In the genomic region with DNA sequence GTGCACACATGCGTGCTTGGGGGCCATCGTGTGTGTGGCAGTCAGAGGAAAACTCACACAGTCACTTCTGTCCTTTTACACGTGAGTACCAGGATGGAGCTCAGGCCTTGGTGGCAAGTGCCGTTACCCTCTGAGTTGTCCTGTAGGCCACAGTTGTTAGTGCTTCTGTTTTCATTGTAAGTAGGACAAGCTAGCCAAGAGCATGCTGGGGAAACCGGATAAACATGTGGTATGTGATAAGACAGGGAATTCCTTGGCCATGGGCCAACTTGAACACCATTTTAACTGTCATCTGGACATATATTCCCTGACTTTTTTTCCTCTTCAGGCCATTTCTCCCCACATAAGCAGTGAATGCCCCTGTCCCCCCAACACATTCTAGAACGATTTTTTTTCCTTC, we compare ENCODE assay signal across 1 mouse cellular context.
TF ChIP-seq lines count a peak whose summit lies in the region.

No protein-coding gene starts in this region.

TF ChIP-seq in MEL, 35 proteins besides CTCF, POLR2A, EP300 and RAD21:
- peak; percentile 49 for TF ChIP-seq ETS1 (IDR thresholded peaks at IDR 0.05; ENCODE audit: low read depth, low read length)
- TF ChIP-seq ZMIZ1 (IDR thresholded peaks at IDR 0.05; ENCODE audit: low read depth, low read length): no peak
- peak; percentile 76 for TF ChIP-seq TAL1 (IDR thresholded peaks at IDR 0.05; ENCODE audit: low read length)
- peak; percentile 54; the same call in 1 of the 2 replicates for TF ChIP-seq TCF12 (IDR thresholded peaks at IDR 0.05; ENCODE audit: low read depth, low read length)
- peak; percentile 39; the same call in 1 of the 2 replicates for TF ChIP-seq GATA1 (IDR thresholded peaks at IDR 0.05; ENCODE audit: low read depth, low read length)
- TF ChIP-seq MXI1 (IDR thresholded peaks at IDR 0.05; ENCODE audit: low read depth, low read length): peak; percentile 20; the same call in 1 of the 2 replicates
- TF ChIP-seq ELF1 (IDR thresholded peaks at IDR 0.05; ENCODE audit: low read depth, low read length): no peak
